Mouse (Mus musculus) neural tube, embryonic 14.5 days (tissue): ENCODE data around the gene Plppr2. TPM values are rescaled to one million over a fixed set of nuclear protein-coding genes. Genes with fewer than 3 reads are reported as not detected.
A peak's percentile ranks its signal among the peaks of the same experiment; 100 is the strongest.

Experiments
- ATAC-seq: fragments of 200-750 bp; cut with Nextera tagmentation; 2 replicates; pipeline ENCODE4 v1.8.0; 2017; ENCODE audit warnings: low read depth, mild to moderate bottlenecking, moderate TSS enrichment, moderate library complexity
- H3K27ac ChIP-seq: fragments of 300-500 bp; sonication (generic); 2 replicates; pipeline ENCODE4 v1.5.1; 2014; ENCODE audit warnings: low read depth, mild to moderate bottlenecking, control low read depth, low read length, moderate library complexity, mixed read lengths
- H3K27me3 ChIP-seq: fragments of 300-500 bp; sonication (generic); 2 replicates; pipeline ENCODE4 v1.6.1; 2014; ENCODE audit warnings: low read length; ENCODE audit not compliant: control insufficient read depth, insufficient read depth
- H3K36me3 ChIP-seq: fragments of 300-500 bp; sonication (generic); 2 replicates; pipeline ENCODE4 v1.6.1; 2014; ENCODE audit warnings: low read length, mixed read lengths; ENCODE audit not compliant: control insufficient read depth, insufficient read depth
- H3K4me1 ChIP-seq: fragments of 300-500 bp; sonication (generic); 2 replicates; pipeline ENCODE4 v1.6.1; 2014; ENCODE audit warnings: low read length; ENCODE audit not compliant: control insufficient read depth, insufficient read depth
- H3K4me2 ChIP-seq: fragments of 300-500 bp; sonication (generic); 2 replicates; pipeline ENCODE4 v1.6.1; 2014; ENCODE audit warnings: mild to moderate bottlenecking, low read depth, low read length, control low read depth
- H3K4me3 ChIP-seq: fragments of 300-500 bp; sonication (generic); 2 replicates; pipeline ENCODE4 v1.5.1; 2014; ENCODE audit warnings: low read depth, low read length, control low read depth, mixed read lengths
- H3K9ac ChIP-seq: fragments of 300-500 bp; sonication (generic); replicated peaks from 2 replicates; pipeline ENCODE4 v1.6.1; 2014; ENCODE audit warnings: low read depth, mild to moderate bottlenecking, control low read depth, low read length, mixed read lengths
- H3K9me3 ChIP-seq: fragments of 300-500 bp; sonication (generic); 2 replicates; pipeline ENCODE4 v1.6.1; 2016; ENCODE audit warnings: low read length; ENCODE audit not compliant: control insufficient read depth
- WGBS: fragments of 180-500 bp; shearing (Covaris S2); extraction: QIAGEN DNeasy Blood & Tissue Kit; methylation state at CpG from one replicate; pipeline ENCODE4 v1.1.7; 2014; 5-methylcytosine and 5-hydroxymethylcytosine counted together
- polyA plus RNA-seq: library from polyadenylated mRNA; unstranded; fragments of >200 nt; fragmentation: Nextera tagmentation; extraction: Ambion mirVana; gene quantifications from 2 replicates; pipeline ENCODE4 v1.2.1, GENCODE M21; 2014

Plppr2 gene
- polyA plus RNA-seq, 1 experiment from 2014 or later, result 89.6 TPM

GRCm38 (mm10) chr9:21927208-21927753, 9.6 kb upstream of the Plppr2 start, which contains the start of the genes Ccdc159 and Tmem205:
TSS of gene Ccdc159 (plus strand) at chr9:21927471.
TSS of gene Tmem205 (minus strand) at chr9:21927556.
- Histone ChIP-seq H3K9me3 (no peaks in the 10 kb centered on the region), H3K4me2 (peak within 1 kb of the TSS; percentile 56), H3K9ac (peak within 1 kb of the TSS; percentile 56), H3K27ac (peak within 1 kb of the TSS; percentile 52; the same call in 1 of the 2 replicates), H3K4me1 (peaks cover 7% of the 10 kb centered on the region), H3K36me3 (no peaks in the 10 kb centered on the region), H3K27me3 (no peaks in the 10 kb centered on the region), H3K4me3 (peak within 1 kb of the TSS; percentile 50)
- WGBS, result under 1% methylated on average over 28 of the region's 28 CpGs
- peak; percentile 97 for ATAC-seq

- H3K27ac ChIP-seq, result no peak overlapping the region
- H3K9me3 ChIP-seq, result no peaks in the 10 kb centered on the region
- no peak overlapping the region for H3K4me2 ChIP-seq
- 80% methylated on average over 3 of the region's 3 CpGs for WGBS
- H3K36me3 ChIP-seq, result no peaks in the 10 kb centered on the region
- no peak for ATAC-seq
- H3K9ac ChIP-seq, result no peak overlapping the region
- H3K4me3 ChIP-seq, result no peak overlapping the region
- H3K4me1 ChIP-seq, result peaks cover 7% of the 10 kb centered on the region
- no peaks in the 10 kb centered on the region for H3K27me3 ChIP-seq
Measured at GRCm38 (mm10) chr9:21929208-21929607, 7.6 kb upstream of the Plppr2 start.

- no peak overlapping the region for H3K4me3 ChIP-seq
- 56% methylated on average over 2 of the region's 2 CpGs for WGBS
Measured at GRCm38 (mm10) chr9:21932006-21932405, 4.8 kb upstream of the Plppr2 start.

GRCm38 (mm10) chr9:21932445-21933137, 4.2 kb upstream of the Plppr2 start:
- 0 out of 2 replicates have a peak, but pooled peaks cover under 1% of the 10 kb centered on the region for H3K4me1 ChIP-seq
- no peak overlapping the region for H3K9ac ChIP-seq
- H3K27ac ChIP-seq, result no peak overlapping the region
- H3K27me3 ChIP-seq, result no peaks in the 10 kb centered on the region
- no peaks in the 10 kb centered on the region for H3K36me3 ChIP-seq
- no peak for ATAC-seq
- no peak overlapping the region for H3K4me3 ChIP-seq
- WGBS, result 61% methylated on average over 12 of the region's 12 CpGs
- H3K4me2 ChIP-seq, result no peak overlapping the region
- no peaks in the 10 kb centered on the region for H3K9me3 ChIP-seq

More at GRCm38 (mm10) chr9:21932006-21932405, 4.8 kb upstream of the Plppr2 start:
- H3K4me1 ChIP-seq, result no peaks in the 10 kb centered on the region
- H3K9ac ChIP-seq, result no peak overlapping the region
- H3K4me2 ChIP-seq, result no peak overlapping the region
- ATAC-seq, result no peak
- no peaks in the 10 kb centered on the region for H3K27me3 ChIP-seq
- H3K9me3 ChIP-seq, result no peaks in the 10 kb centered on the region
- H3K27ac ChIP-seq, result no peak overlapping the region
- no peaks in the 10 kb centered on the region for H3K36me3 ChIP-seq

- no peak overlapping the region for H3K4me2 ChIP-seq
- no peaks in the 10 kb centered on the region for H3K9me3 ChIP-seq
- no peaks in the 10 kb centered on the region for H3K36me3 ChIP-seq
- peaks cover 9% of the 10 kb centered on the region for H3K4me1 ChIP-seq
- no peak overlapping the region for H3K4me3 ChIP-seq
- H3K9ac ChIP-seq, result no peak overlapping the region
- 94% methylated on average over 12 of the region's 12 CpGs for WGBS
- H3K27me3 ChIP-seq, result no peaks in the 10 kb centered on the region
- no peak for ATAC-seq
- no peak overlapping the region for H3K27ac ChIP-seq
Measured at GRCm38 (mm10) chr9:21934021-21934420, 2.8 kb upstream of the Plppr2 start.

GRCm38 (mm10) chr9:21935466-21936131, 1.2 kb upstream of the Plppr2 start:
- Histone ChIP-seq H3K9ac (no peak overlapping the region), H3K27ac (no peak overlapping the region), H3K4me1 (peaks cover 9% of the 10 kb centered on the region), H3K9me3 (no peaks in the 10 kb centered on the region), H3K4me3 (no peak overlapping the region), H3K4me2 (no peak overlapping the region), H3K36me3 (no peaks in the 10 kb centered on the region), H3K27me3 (no peaks in the 10 kb centered on the region)
- 87% methylated on average over 7 of the region's 7 CpGs for WGBS
- ATAC-seq, result no peak

GRCm38 (mm10) chr9:21937711-21938175, 910 bp downstream of the Plppr2 start:
- Histone ChIP-seq H3K9ac (peak overlapping the region; percentile 78), H3K4me2 (peak overlapping the region; percentile 60), H3K36me3 (peaks cover 6% of the 10 kb centered on the region; the same call in 1 of the 2 replicates), H3K27ac (no peak overlapping the region), H3K9me3 (no peaks in the 10 kb centered on the region), H3K4me1 (peaks cover 9% of the 10 kb centered on the region), H3K27me3 (no peaks in the 10 kb centered on the region), H3K4me3 (peak overlapping the region; percentile 81)
- WGBS, result 65% methylated on average over 4 of the region's 4 CpGs
- 0 out of 2 replicates have a peak, but pooled peaks have one; percentile 18 for ATAC-seq

GRCm38 (mm10) chr9:21938234-21938855, 1.5 kb downstream of the Plppr2 start:
- H3K36me3 ChIP-seq, result peaks cover 6% of the 10 kb centered on the region; the same call in 1 of the 2 replicates

More at GRCm38 (mm10) chr9:21938234-21938855, 1.5 kb downstream of the Plppr2 start:
- H3K27ac ChIP-seq, result no peak overlapping the region
- H3K27me3 ChIP-seq, result no peaks in the 10 kb centered on the region
- peaks cover 9% of the 10 kb centered on the region for H3K4me1 ChIP-seq
- ATAC-seq, result no peak
- 78% methylated on average over 4 of the region's 4 CpGs for WGBS
- peak overlapping the region; percentile 81; the same call in 1 of the 2 replicates for H3K4me3 ChIP-seq
- 0 out of 2 replicates have a peak overlapping the region, but pooled peaks have one; percentile 21 for H3K9ac ChIP-seq
- H3K4me2 ChIP-seq, result peak overlapping the region; percentile 60; the same call in 1 of the 2 replicates
- no peaks in the 10 kb centered on the region for H3K9me3 ChIP-seq
